Mouse (Mus musculus): ENCODE measurements at regions not wholly inside any gene's neighbourhood (a gene's known extent, or its start where the extent isn't known, plus 50 kb on each side); places are given as distances from the start of the nearest gene placed in this dataset.

GRCm38 (mm10) chr4:114320076-114320475 is 86.4 kb upstream of the Trabd2b start:
- Histone ChIP-seq H3K9ac (ENCODE audit: low read depth, low read length) (no peak overlapping the region), H3K4me1 (ENCODE audit: control insufficient read depth, insufficient read depth, low read length) (no peaks in the 10 kb centered on the region), H3K27ac (replicated peaks; ENCODE audit: low read depth, low read length) (no peak overlapping the region), H3K27me3 (replicated peaks; ENCODE audit: control insufficient read depth, insufficient read depth, low read length) (no peaks in the 10 kb centered on the region), H3K36me3 (ENCODE audit: control insufficient read depth, insufficient read depth, low read length) (no peaks in the 10 kb centered on the region), H3K9me3 (ENCODE audit: control insufficient read depth, low read length) (no peaks in the 10 kb centered on the region), H3K4me2 (ENCODE audit: low read depth, low read length) (no peak overlapping the region), H3K4me3 (ENCODE audit: low read depth, low read length) (no peak overlapping the region)
- DNase-seq (ENCODE audit: low spot score) (no peak), ATAC-seq (ENCODE audit: low read depth) (no peak)
- WGBS = 74% methylated on average over 1 of the region's 1 CpGs

GRCm38 (mm10) chr4:114321516-114322339 is 84.8 kb upstream of the Trabd2b start:
- Histone ChIP-seq H3K4me2 (ENCODE audit: low read depth, low read length) (no peak overlapping the region), H3K4me3 (ENCODE audit: low read depth, low read length) (no peak overlapping the region), H3K27ac (replicated peaks; ENCODE audit: low read depth, low read length) (no peak overlapping the region), H3K4me1 (ENCODE audit: control insufficient read depth, insufficient read depth, low read length) (no peaks in the 10 kb centered on the region), H3K36me3 (ENCODE audit: control insufficient read depth, insufficient read depth, low read length) (no peaks in the 10 kb centered on the region), H3K27me3 (replicated peaks; ENCODE audit: control insufficient read depth, insufficient read depth, low read length) (no peaks in the 10 kb centered on the region), H3K9me3 (ENCODE audit: control insufficient read depth, low read length) (no peaks in the 10 kb centered on the region), H3K9ac (ENCODE audit: low read depth, low read length) (no peak overlapping the region)
- ATAC-seq (ENCODE audit: low read depth) (no peak), DNase-seq (ENCODE audit: low spot score) (peak; percentile 4)
- 38% methylated on average over 3 of the region's 3 CpGs for WGBS

- no peak for ATAC-seq (ENCODE audit: low read depth)
- 88% methylated on average over 1 of the region's 1 CpGs for WGBS
- H3K36me3 ChIP-seq (ENCODE audit: control insufficient read depth, insufficient read depth, low read length) = no peaks in the 10 kb centered on the region
Observed at GRCm38 (mm10) chr4:114329978-114330377, 76.5 kb upstream of the Trabd2b start.

GRCm38 (mm10) chr4:114331161-114331560 is 75.4 kb upstream of the Trabd2b start:
- no peak overlapping the region for H3K9ac ChIP-seq (ENCODE audit: low read depth, low read length)
- no peak overlapping the region for H3K4me3 ChIP-seq (ENCODE audit: low read depth, low read length)
- H3K36me3 ChIP-seq (ENCODE audit: control insufficient read depth, insufficient read depth, low read length) = no peaks in the 10 kb centered on the region
- no peaks in the 10 kb centered on the region for H3K9me3 ChIP-seq (ENCODE audit: control insufficient read depth, low read length)
- no peak overlapping the region for H3K27ac ChIP-seq (replicated peaks; ENCODE audit: low read depth, low read length)
- DNase-seq (ENCODE audit: low spot score) (no peak), ATAC-seq (ENCODE audit: low read depth) (no peak)
- H3K27me3 ChIP-seq (replicated peaks; ENCODE audit: control insufficient read depth, insufficient read depth, low read length) = no peaks in the 10 kb centered on the region
- no peak overlapping the region for H3K4me2 ChIP-seq (ENCODE audit: low read depth, low read length)
- no peaks in the 10 kb centered on the region for H3K4me1 ChIP-seq (ENCODE audit: control insufficient read depth, insufficient read depth, low read length)
- WGBS = 65% methylated on average over 3 of the region's 3 CpGs

More at GRCm38 (mm10) chr4:114329978-114330377, 76.5 kb upstream of the Trabd2b start:
- no peaks in the 10 kb centered on the region for H3K27me3 ChIP-seq (replicated peaks; ENCODE audit: control insufficient read depth, insufficient read depth, low read length)
- DNase-seq (ENCODE audit: low spot score) = no peak
- H3K9me3 ChIP-seq (ENCODE audit: control insufficient read depth, low read length) = no peaks in the 10 kb centered on the region
- H3K27ac ChIP-seq (replicated peaks; ENCODE audit: low read depth, low read length) = no peak overlapping the region
- no peak overlapping the region for H3K4me3 ChIP-seq (ENCODE audit: low read depth, low read length)
- no peaks in the 10 kb centered on the region for H3K4me1 ChIP-seq (ENCODE audit: control insufficient read depth, insufficient read depth, low read length)
- no peak overlapping the region for H3K9ac ChIP-seq (ENCODE audit: low read depth, low read length)
- no peak overlapping the region for H3K4me2 ChIP-seq (ENCODE audit: low read depth, low read length)

- Histone ChIP-seq H3K4me1 (ENCODE audit: control insufficient read depth, insufficient read depth, low read length) (no peaks in the 10 kb centered on the region), H3K36me3 (ENCODE audit: control insufficient read depth, insufficient read depth, low read length) (no peaks in the 10 kb centered on the region)
Observed at GRCm38 (mm10) chr4:114334850-114335249, 71.7 kb upstream of the Trabd2b start.

GRCm38 (mm10) chr4:114336029-114336746 is 70.3 kb upstream of the Trabd2b start:
- H3K9ac ChIP-seq (ENCODE audit: low read depth, low read length) = no peak overlapping the region
- no peaks in the 10 kb centered on the region for H3K27me3 ChIP-seq (replicated peaks; ENCODE audit: control insufficient read depth, insufficient read depth, low read length)
- WGBS = 73% methylated on average over 4 of the region's 4 CpGs
- H3K4me1 ChIP-seq (ENCODE audit: control insufficient read depth, insufficient read depth, low read length) = no peaks in the 10 kb centered on the region
- no peaks in the 10 kb centered on the region for H3K36me3 ChIP-seq (ENCODE audit: control insufficient read depth, insufficient read depth, low read length)
- DNase-seq (ENCODE audit: low spot score) (peak; percentile 14), ATAC-seq (ENCODE audit: low read depth) (no peak)
- no peak overlapping the region for H3K4me2 ChIP-seq (ENCODE audit: low read depth, low read length)
- H3K27ac ChIP-seq (replicated peaks; ENCODE audit: low read depth, low read length) = no peak overlapping the region
- no peaks in the 10 kb centered on the region for H3K9me3 ChIP-seq (ENCODE audit: control insufficient read depth, low read length)
- H3K4me3 ChIP-seq (ENCODE audit: low read depth, low read length) = no peak overlapping the region

More at GRCm38 (mm10) chr4:114334850-114335249, 71.7 kb upstream of the Trabd2b start:
- no peak overlapping the region for H3K4me2 ChIP-seq (ENCODE audit: low read depth, low read length)
- no peak for ATAC-seq (ENCODE audit: low read depth)
- no peak overlapping the region for H3K9ac ChIP-seq (ENCODE audit: low read depth, low read length)
- no peak overlapping the region for H3K27ac ChIP-seq (replicated peaks; ENCODE audit: low read depth, low read length)
- WGBS = 81% methylated on average over 2 of the region's 2 CpGs
- H3K9me3 ChIP-seq (ENCODE audit: control insufficient read depth, low read length) = no peaks in the 10 kb centered on the region
- DNase-seq (ENCODE audit: low spot score) = no peak
- no peak overlapping the region for H3K4me3 ChIP-seq (ENCODE audit: low read depth, low read length)
- no peaks in the 10 kb centered on the region for H3K27me3 ChIP-seq (replicated peaks; ENCODE audit: control insufficient read depth, insufficient read depth, low read length)

GRCm38 (mm10) chr4:114336747-114337090 is 69.8 kb upstream of the Trabd2b start:
- no peak overlapping the region for H3K9ac ChIP-seq (ENCODE audit: low read depth, low read length)
- H3K4me2 ChIP-seq (ENCODE audit: low read depth, low read length) = no peak overlapping the region
- H3K36me3 ChIP-seq (ENCODE audit: control insufficient read depth, insufficient read depth, low read length) = no peaks in the 10 kb centered on the region
- no peak overlapping the region for H3K4me3 ChIP-seq (ENCODE audit: low read depth, low read length)
- H3K27ac ChIP-seq (replicated peaks; ENCODE audit: low read depth, low read length) = no peak overlapping the region
- DNase-seq (ENCODE audit: low spot score) (no peak), ATAC-seq (ENCODE audit: low read depth) (no peak)
- no peaks in the 10 kb centered on the region for H3K9me3 ChIP-seq (ENCODE audit: control insufficient read depth, low read length)
- no peaks in the 10 kb centered on the region for H3K27me3 ChIP-seq (replicated peaks; ENCODE audit: control insufficient read depth, insufficient read depth, low read length)
- no peaks in the 10 kb centered on the region for H3K4me1 ChIP-seq (ENCODE audit: control insufficient read depth, insufficient read depth, low read length)
- whole genome bisulfite sequencing = 42% methylated on average over 1 of the region's 1 CpGs

GRCm38 (mm10) chr4:114339793-114340192 is 66.7 kb upstream of the Trabd2b start:
- Histone ChIP-seq H3K27me3 (replicated peaks; ENCODE audit: control insufficient read depth, insufficient read depth, low read length) (no peaks in the 10 kb centered on the region), H3K4me2 (ENCODE audit: low read depth, low read length) (no peak overlapping the region), H3K4me3 (ENCODE audit: low read depth, low read length) (no peak overlapping the region), H3K36me3 (ENCODE audit: control insufficient read depth, insufficient read depth, low read length) (no peaks in the 10 kb centered on the region), H3K9me3 (ENCODE audit: control insufficient read depth, low read length) (no peaks in the 10 kb centered on the region), H3K27ac (replicated peaks; ENCODE audit: low read depth, low read length) (no peak overlapping the region), H3K9ac (ENCODE audit: low read depth, low read length) (no peak overlapping the region), H3K4me1 (ENCODE audit: control insufficient read depth, insufficient read depth, low read length) (no peaks in the 10 kb centered on the region)
- WGBS = 58% methylated on average over 5 of the region's 5 CpGs
- ATAC-seq (ENCODE audit: low read depth) (no peak), DNase-seq (ENCODE audit: low spot score) (no peak)
